Mouse (Mus musculus) brain, adult 10 weeks (tissue): ENCODE data around the gene Olfr1325. TPM values are rescaled to one million over a fixed set of nuclear protein-coding genes. Genes with fewer than 3 reads are reported as not detected.

Source experiments
- polyA plus RNA-seq: library from polyadenylated mRNA; stranded (reverse); fragments of 350-450 nt; fragmentation: Illumina TruSeq; extraction: RNeasy Lipid Tissue Mini Kit (QIAGEN cat#74804); gene quantifications from one replicate; pipeline ENCODE4 v1.2.3, GENCODE M21; 2015; ENCODE audit warnings: low read depth, low replicate concordance

The Olfr1325 gene
- polyA plus RNA-seq, result not detected

DNA sequence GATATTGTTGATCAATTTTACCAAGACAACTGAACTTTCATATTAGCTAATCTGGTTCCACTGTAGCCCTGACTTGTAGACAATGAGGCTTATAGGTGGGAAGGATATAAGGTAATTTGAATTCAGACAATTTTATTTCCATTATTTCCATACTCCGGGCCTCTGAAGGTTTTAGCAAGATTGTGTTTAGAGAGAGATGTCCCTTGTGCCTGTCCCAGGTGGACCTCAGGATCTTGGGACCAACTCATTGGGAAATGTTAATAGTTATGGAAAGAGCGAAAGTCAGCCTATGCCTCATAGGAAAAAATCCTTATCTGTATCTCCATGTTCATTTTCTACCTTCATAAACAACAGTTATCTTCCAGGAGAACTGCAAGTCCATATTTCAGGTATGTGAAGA lies at the start of gene Olfr1325:
Gene Olfr1325, plus strand, starts transcription at position 301 of the 400 bp plus-strand sequence.

DNA sequence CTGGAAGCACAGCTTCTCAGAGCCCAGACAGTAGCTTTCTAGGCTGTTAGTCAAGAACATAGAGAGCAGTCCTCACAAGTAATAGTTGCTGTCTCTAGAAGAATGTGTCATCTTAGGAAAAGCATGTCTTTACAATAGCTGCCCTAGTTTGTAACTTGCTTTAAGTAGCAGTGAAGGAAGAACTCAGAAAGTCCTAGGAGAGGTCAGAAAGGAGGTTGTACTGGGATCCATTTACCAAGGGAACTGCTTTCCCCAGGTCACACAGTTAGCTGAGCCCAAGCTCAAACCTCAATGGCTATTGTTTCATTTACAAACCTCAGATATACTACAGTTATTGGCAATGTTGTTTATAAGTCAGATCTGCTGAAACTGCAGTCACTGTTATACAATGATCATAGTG lies 17.7 kb upstream of the Olfr1325 start, which contains the start of gene Olfr1326-ps1:
Gene Olfr1326-ps1, minus strand, starts transcription at position 101 of the 400 bp plus-strand sequence.

DNA sequence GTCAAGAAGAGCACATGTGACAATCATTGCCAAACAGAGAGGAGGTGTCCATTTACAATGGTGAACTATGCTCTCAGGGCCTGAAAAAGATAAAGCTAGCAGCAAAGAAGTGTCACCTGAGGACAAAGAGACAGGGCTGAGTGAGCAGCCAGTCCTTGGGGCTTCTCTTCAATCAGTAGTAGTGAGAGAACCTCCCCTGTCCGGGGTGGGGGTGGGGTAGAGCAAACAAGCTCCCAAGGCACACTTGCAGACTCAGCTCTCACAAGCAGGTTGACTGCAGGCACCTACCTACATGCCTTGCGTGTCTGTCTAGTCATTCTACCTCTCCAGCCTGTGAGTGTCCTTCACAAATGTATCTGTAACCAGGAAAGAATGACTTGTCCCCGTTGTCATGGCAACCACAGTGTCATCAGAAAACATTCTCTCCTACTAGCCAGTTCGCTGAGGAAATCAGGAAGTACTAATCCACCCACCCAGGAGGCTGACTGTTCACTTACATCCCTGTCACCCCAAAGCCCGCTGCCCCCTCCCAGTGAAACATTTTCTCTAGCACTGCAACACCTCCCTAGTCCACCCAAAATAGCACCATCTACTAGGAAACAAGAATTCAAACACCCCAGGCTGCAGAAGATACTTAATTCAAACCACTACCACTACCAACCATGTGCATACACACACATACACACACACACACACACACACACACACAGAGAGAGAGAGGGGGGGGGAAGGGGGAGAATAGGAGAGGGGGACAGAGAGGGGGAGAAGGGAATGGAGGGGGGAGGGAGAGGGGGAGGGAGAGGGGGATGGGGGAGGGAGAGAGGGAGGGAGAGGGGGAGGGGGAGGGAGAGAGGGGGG lies 53.2 kb downstream of the Olfr1325 start, which contains the start of gene Gm5640:
Gene Gm5640, minus strand, starts transcription at position 170 of the 858 bp plus-strand sequence.

Other genes starting within 250 kb of the Olfr1325 start
- 45.8 TPM for gene Lage3, start 239.1 kb upstream of the Olfr1325 start, polyA plus RNA-seq
- gene Ubl4a, start 219.5 kb upstream of the Olfr1325 start, polyA plus RNA-seq, result 90.0 TPM
- gene Slc10a3, start 219.3 kb upstream of the Olfr1325 start, polyA plus RNA-seq, result 3.8 TPM
- gene Fam3a, start 199.4 kb upstream of the Olfr1325 start, polyA plus RNA-seq, result 23.7 TPM
- gene Ikbkg, start 199.4 kb upstream of the Olfr1325 start, polyA plus RNA-seq, result 24.7 TPM
- gene G6pdx, start 163.5 kb upstream of the Olfr1325 start, polyA plus RNA-seq, result 36.5 TPM
- gene Gm6880, start 111.3 kb upstream of the Olfr1325 start, polyA plus RNA-seq, result not detected
- gene Olfr1326-ps1, start 17.8 kb upstream of the Olfr1325 start, polyA plus RNA-seq, result not detected
- 0.16 TPM for gene Gm5640, start 53.0 kb downstream of the Olfr1325 start, polyA plus RNA-seq
- gene Gm6890, start 148.2 kb downstream of the Olfr1325 start, polyA plus RNA-seq, result not detected
- gene Gm5936, start 244.5 kb downstream of the Olfr1325 start, polyA plus RNA-seq, result not detected